Mouse (Mus musculus): ENCODE measurements around the gene Ptprn2.

- TF ChIP-seq CTCF (IDR thresholded peaks at IDR 0.05; ENCODE audit: control insufficient read depth, insufficient read depth, insufficient replicate concordance, low read depth, low read length) (no peak), POLR2A (IDR thresholded peaks at IDR 0.05; ENCODE audit: control insufficient read depth, low read depth, low read length) (no peak)
Measured at GRCm38 (mm10) chr12:116474676-116475075, 10.8 kb upstream of the Ptprn2 start.
